Mouse (Mus musculus) kidney, adult 2 months (tissue): ENCODE data around the gene Rcan3.

ENCODE experiments used
- CTCF ChIP-seq: fragments of 200-500 bp; conservative IDR thresholded peaks from 2 replicates; pipeline ENCODE4 v1.5.1; 2011; ENCODE audit warnings: low read depth, mild to moderate bottlenecking, control low read depth, low read length, moderate library complexity, mixed read lengths; ENCODE audit not compliant: insufficient read depth, insufficient read length
- POLR2A ChIP-seq: fragments of 200-500 bp; IDR thresholded peaks from one replicate; pipeline ENCODE4 v1.6.1; 2011; ENCODE audit warnings: low read depth, low read length, control low read depth

DNA sequence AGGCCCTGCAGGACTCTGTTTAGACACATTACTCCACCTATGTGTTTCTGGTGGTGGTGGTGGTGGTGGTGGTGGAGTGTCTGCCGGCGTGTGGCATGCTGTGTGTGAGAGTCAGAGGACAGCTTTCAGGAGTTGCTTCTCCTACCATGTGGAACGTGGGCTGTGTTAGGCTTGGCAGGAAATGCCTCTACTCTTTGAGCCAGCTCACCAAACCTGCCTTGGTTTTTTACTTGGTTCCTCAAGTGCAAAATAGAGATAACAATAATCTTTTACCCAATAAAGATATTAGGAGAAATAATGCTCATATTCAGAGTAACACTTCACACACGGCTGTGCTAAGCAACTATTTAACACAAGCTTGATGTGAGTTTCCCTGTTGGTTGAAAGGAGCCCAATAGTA is 4.3 kb downstream of the Rcan3 start:
- TF ChIP-seq CTCF (no peak), POLR2A (no peak)
